Mouse (Mus musculus): Measurements from ENCODE around the gene Ago3. TPM values are rescaled to one million over a fixed set of nuclear protein-coding genes. Genes with fewer than 3 reads are reported as not detected.
A peak's percentile ranks its signal among the peaks of the same experiment; 100 is the strongest.

The Ago3 gene
- polyA plus RNA-seq, 1 experiment from 2014 or later = 2.3 TPM

GRCm38 (mm10) chr4:126423866-126424265, 5.5 kb downstream of the Ago3 start:
- CTCF ChIA-PET = no interaction called here
- no peak for TF ChIP-seq CTCF (IDR thresholded peaks at IDR 0.05)

GRCm38 (mm10) chr4:126415707-126416106, 13.6 kb downstream of the Ago3 start:
- in situ Hi-C loops (cut with MboI; ENCODE audit: low pct_unique_long_range_greater_than_20kb) = no loop called here
- ATAC-seq = peak; percentile 74
- TF ChIP-seq CTCF (IDR thresholded peaks at IDR 0.05) = no peak
- CTCF ChIA-PET = no interaction called here
- no peak for DNase-seq (ENCODE audit: low read depth, low spot score)
- POLR2A ChIA-PET = no interaction called here
- no peaks in the 10 kb centered on the region for H3K27me3 ChIP-seq

More at GRCm38 (mm10) chr4:126423866-126424265, 5.5 kb downstream of the Ago3 start:
- DNase-seq (ENCODE audit: low read depth, low spot score) (no peak), ATAC-seq (no peak)
- POLR2A ChIA-PET = interaction anchor here (0.6 kb wide), 1 partner anchor 129 kb away, joined by 6 read pairs; no protein-coding TSS in a partner anchor
- in situ Hi-C loops (cut with MboI; ENCODE audit: low pct_unique_long_range_greater_than_20kb) = no loop called here
- no peaks in the 10 kb centered on the region for H3K27me3 ChIP-seq

- no peaks in the 10 kb centered on the region for H3K27me3 ChIP-seq
- in situ Hi-C loops (cut with MboI; ENCODE audit: low pct_unique_long_range_greater_than_20kb) = no loop called here
- no peak for ATAC-seq
- DNase-seq (ENCODE audit: low read depth, low spot score) = no peak
- TF ChIP-seq CTCF (IDR thresholded peaks at IDR 0.05) = no peak
- ChIA-PET POLR2A (no interaction called here), CTCF (no interaction called here)
Observed at GRCm38 (mm10) chr4:126412526-126412925, 16.8 kb downstream of the Ago3 start.

- H3K27me3 ChIP-seq = no peaks in the 10 kb centered on the region
- CTCF ChIA-PET = interaction anchor here (1.2 kb wide), 1 partner anchor 10 kb away, joined by 3 read pairs; no protein-coding TSS in a partner anchor
- in situ Hi-C loops (cut with MboI; ENCODE audit: low pct_unique_long_range_greater_than_20kb) = no loop called here
- no peak for TF ChIP-seq CTCF (IDR thresholded peaks at IDR 0.05)
- DNase-seq (ENCODE audit: low read depth, low spot score) = no peak
- POLR2A ChIA-PET = no interaction called here
- no peak for ATAC-seq
Observed at GRCm38 (mm10) chr4:126371497-126371896, 57.9 kb downstream of the Ago3 start.

GRCm38 (mm10) chr4:126360069-126360468, 69.3 kb downstream of the Ago3 start:
- TF ChIP-seq CTCF (IDR thresholded peaks at IDR 0.05) = no peak
- ATAC-seq (no peak), DNase-seq (ENCODE audit: low read depth, low spot score) (no peak)
- no peaks in the 10 kb centered on the region for H3K27me3 ChIP-seq
- CTCF ChIA-PET = interaction anchor here (1.4 kb wide), 1 partner anchor 20 kb away, joined by 4 read pairs; no protein-coding TSS in a partner anchor
- in situ Hi-C loops (cut with MboI; ENCODE audit: low pct_unique_long_range_greater_than_20kb) = no loop called here
- POLR2A ChIA-PET = no interaction called here

GRCm38 (mm10) chr4:126343451-126343850, 85.9 kb downstream of the Ago3 start:
- in situ Hi-C loops (cut with MboI; ENCODE audit: low pct_unique_long_range_greater_than_20kb) = no loop called here
- no peaks in the 10 kb centered on the region for H3K27me3 ChIP-seq
- ChIA-PET POLR2A (no interaction called here), CTCF (no interaction called here)
- no peak for TF ChIP-seq CTCF (IDR thresholded peaks at IDR 0.05)
- DNase-seq (ENCODE audit: low read depth, low spot score) (no peak), ATAC-seq (no peak)

- ChIA-PET CTCF (interaction anchor here (1.8 to 2.2 kb wide), 2 partner anchors 13 to 21 kb away, joined by 4 to 6 read pairs; no protein-coding TSS in a partner anchor), POLR2A (interaction anchor here (1.3 kb wide), 1 partner anchor 9 kb away, joined by 5 read pairs; no protein-coding TSS in a partner anchor)
- ATAC-seq (no peak), DNase-seq (ENCODE audit: low read depth, low spot score) (no peak)
- no peaks in the 10 kb centered on the region for H3K27me3 ChIP-seq
- no peak for TF ChIP-seq CTCF (IDR thresholded peaks at IDR 0.05)
- in situ Hi-C loops (cut with MboI; ENCODE audit: low pct_unique_long_range_greater_than_20kb) = no loop called here
Observed at GRCm38 (mm10) chr4:126339461-126339860, 89.9 kb downstream of the Ago3 start.

- ATAC-seq (no peak), DNase-seq (ENCODE audit: low read depth, low spot score) (no peak)
- ChIA-PET CTCF (interaction anchor here (1.3 to 1.7 kb wide), 2 partner anchors 10 to 11 kb away, joined by 5 to 8 read pairs; partner anchors contain the start of gene Adprhl2), POLR2A (no interaction called here)
- no peaks in the 10 kb centered on the region for H3K27me3 ChIP-seq
- in situ Hi-C loops (cut with MboI; ENCODE audit: low pct_unique_long_range_greater_than_20kb) = no loop called here
- TF ChIP-seq CTCF (IDR thresholded peaks at IDR 0.05) = peak; percentile 27
Observed at GRCm38 (mm10) chr4:126332358-126332757, 97.0 kb downstream of the Ago3 start.

- no peak for DNase-seq (ENCODE audit: low read depth, low spot score)
- TF ChIP-seq CTCF (IDR thresholded peaks at IDR 0.05) = no peak
- ChIA-PET CTCF (interaction anchor here (1.7 kb wide), 1 partner anchor 10 kb away, joined by 5 read pairs; the partner anchor contains the start of gene Adprhl2), POLR2A (no interaction called here)
- in situ Hi-C loops (cut with MboI; ENCODE audit: low pct_unique_long_range_greater_than_20kb) = no loop called here
- no peaks in the 10 kb centered on the region for H3K27me3 ChIP-seq
- ATAC-seq = no peak
Observed at GRCm38 (mm10) chr4:126331751-126332150, 97.6 kb downstream of the Ago3 start.

- no peak for TF ChIP-seq CTCF (IDR thresholded peaks at IDR 0.05)
- POLR2A ChIA-PET = no interaction called here
- DNase-seq (ENCODE audit: low read depth, low spot score) (no peak), ATAC-seq (no peak)
- in situ Hi-C loops (cut with MboI; ENCODE audit: low pct_unique_long_range_greater_than_20kb) = no loop called here
- CTCF ChIA-PET = interaction anchor here (1.7 kb wide), 1 partner anchor 9 kb away, joined by 5 read pairs; the partner anchor contains the start of gene Adprhl2
- H3K27me3 ChIP-seq = no peaks in the 10 kb centered on the region
Observed at GRCm38 (mm10) chr4:126330295-126330694, 99.1 kb downstream of the Ago3 start.

GRCm38 (mm10) chr4:126326036-126326435, 103.3 kb downstream of the Ago3 start:
- in situ Hi-C loops (cut with MboI; ENCODE audit: low pct_unique_long_range_greater_than_20kb) = no loop called here
- ATAC-seq = no peak
- H3K27me3 ChIP-seq = no peaks in the 10 kb centered on the region
- TF ChIP-seq CTCF (IDR thresholded peaks at IDR 0.05) = no peak
- ChIA-PET CTCF (interaction anchor here (1.5 kb wide), 1 partner anchor 13 kb away, joined by 6 read pairs; no protein-coding TSS in a partner anchor), POLR2A (no interaction called here)
- DNase-seq (ENCODE audit: low read depth, low spot score) = no peak
